Mouse (Mus musculus): ENCODE data around the gene Trmt10a. TPM values are rescaled to one million over a fixed set of nuclear protein-coding genes. Genes with fewer than 3 reads are reported as not detected.
"Not testable (repeated sequence)": the region's sequence is repeated elsewhere in the genome, so short reads cannot be mapped to it uniquely, and the experiment has no call there.

Gene Trmt10a
- total RNA-seq, 1 experiment from 2014 or later = 27.1 TPM

DNA sequence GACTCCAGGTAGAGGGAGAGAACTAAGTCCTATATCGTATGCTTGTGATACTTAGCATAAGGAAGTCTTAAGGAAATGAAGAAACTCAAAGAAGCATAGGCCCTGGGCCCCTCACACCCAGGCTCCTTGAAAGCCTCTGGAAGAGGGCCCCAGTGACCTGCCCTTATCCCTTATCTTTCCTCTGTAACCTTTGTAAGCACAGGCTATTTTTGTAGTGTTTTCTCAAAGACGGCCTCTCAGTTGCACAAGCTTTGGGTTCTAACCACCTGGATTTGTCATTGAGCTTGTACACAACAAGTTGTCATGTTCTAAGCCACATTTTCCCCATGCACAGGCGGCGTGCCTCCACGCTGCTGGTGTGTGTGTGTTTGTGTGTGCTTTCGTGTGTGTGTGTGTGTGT, 14.1 kb upstream of the Trmt10a start:
- no peak for ATAC-seq (replicated peaks in 1 of 2; ENCODE audit: insufficient read depth in 1 of 2, low FRiP score in 2 of 2, low TSS enrichment in 1 of 2, low read depth in 1 of 2, poor library complexity in 2 of 2, severe bottlenecking in 2 of 2)

DNA sequence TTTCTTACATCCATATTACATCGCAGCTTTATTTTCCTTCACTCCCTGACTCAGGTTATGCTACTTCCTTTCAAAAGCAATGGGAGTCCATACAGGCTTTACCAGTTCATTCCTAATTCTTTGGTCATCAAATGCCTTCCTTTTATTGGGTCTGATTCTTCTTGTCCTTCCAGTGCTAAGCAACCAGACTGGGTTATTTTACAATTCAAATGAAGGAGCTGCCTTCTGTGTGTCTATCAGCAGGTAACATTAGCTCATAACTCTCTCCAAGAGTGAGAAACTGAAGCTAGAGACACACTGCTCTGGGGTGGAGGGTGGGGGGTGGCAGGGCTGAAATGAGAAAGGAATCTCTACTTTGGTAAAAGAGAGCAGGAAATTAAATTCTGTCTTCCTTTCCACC, 12.6 kb upstream of the Trmt10a start:
- no peak for ATAC-seq (replicated peaks in 1 of 2; ENCODE audit: insufficient read depth in 1 of 2, low FRiP score in 2 of 2, low TSS enrichment in 1 of 2, low read depth in 1 of 2, poor library complexity in 2 of 2, severe bottlenecking in 2 of 2)

DNA sequence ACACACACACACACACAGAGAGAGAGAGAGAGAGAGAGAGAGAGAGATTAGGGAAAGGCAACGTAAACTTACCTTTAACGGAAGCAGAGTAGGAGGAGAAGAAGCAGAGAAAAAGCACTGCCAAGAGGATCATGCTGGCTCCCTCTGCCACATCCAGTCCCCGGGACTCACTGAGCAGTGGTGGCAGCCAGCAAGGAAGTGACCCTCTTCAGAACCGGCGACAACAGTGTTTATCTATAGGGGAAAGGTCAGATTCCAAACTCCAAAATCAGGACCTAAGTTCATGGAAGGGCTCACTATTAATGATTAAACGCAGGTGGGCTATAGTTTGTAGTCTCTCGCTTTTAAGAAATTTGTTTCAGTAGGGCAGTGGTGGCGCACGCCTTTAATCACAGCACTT, 12.1 kb upstream of the Trmt10a start:
- no peak for ATAC-seq (replicated peaks in 1 of 2; ENCODE audit: insufficient read depth in 1 of 2, low FRiP score in 2 of 2, low TSS enrichment in 1 of 2, low read depth in 1 of 2, poor library complexity in 2 of 2, severe bottlenecking in 2 of 2)

DNA sequence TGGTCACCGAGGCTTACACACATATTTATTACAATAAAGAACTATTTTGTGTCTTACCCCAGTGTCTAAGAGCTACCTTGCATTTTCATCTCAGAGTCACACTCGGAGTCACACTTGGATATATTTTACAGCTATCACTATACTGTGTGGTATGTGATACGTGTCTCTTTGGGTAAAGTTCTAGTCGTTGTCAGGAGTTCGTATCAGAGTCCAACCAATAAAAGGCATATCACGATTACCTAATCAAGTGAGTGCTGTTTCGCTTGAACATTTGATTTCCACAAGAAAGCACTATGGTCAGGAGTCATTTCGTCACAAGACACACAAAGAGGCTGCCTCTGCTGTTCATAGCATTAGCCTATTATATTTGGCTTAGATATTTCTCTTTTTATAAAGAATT, 9.8 kb upstream of the Trmt10a start:
- ATAC-seq (replicated peaks in 1 of 2; ENCODE audit: insufficient read depth in 1 of 2, low FRiP score in 2 of 2, low TSS enrichment in 1 of 2, low read depth in 1 of 2, poor library complexity in 2 of 2, severe bottlenecking in 2 of 2) = no peak

DNA sequence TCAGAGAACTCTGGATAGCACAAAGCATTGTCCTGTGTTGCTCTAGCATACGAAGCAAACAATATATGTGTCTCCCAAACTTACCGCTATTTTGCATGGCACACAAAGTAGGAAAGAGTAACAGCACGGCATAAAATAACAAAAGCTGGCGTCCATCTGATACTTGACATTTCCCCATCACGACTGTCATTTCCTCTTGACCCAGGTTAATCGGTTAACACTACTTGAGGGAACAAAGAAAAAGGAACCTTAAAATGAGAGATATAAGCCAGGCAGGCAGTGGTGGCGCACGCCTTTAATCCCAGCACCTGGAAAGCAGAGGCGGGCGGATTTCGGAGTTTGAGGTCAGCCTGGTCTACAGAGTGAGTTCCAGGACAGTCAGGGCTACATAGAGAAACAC, 9.3 kb upstream of the Trmt10a start:
- no peak for ATAC-seq (replicated peaks in 1 of 2; ENCODE audit: insufficient read depth in 1 of 2, low FRiP score in 2 of 2, low TSS enrichment in 1 of 2, low read depth in 1 of 2, poor library complexity in 2 of 2, severe bottlenecking in 2 of 2)

DNA sequence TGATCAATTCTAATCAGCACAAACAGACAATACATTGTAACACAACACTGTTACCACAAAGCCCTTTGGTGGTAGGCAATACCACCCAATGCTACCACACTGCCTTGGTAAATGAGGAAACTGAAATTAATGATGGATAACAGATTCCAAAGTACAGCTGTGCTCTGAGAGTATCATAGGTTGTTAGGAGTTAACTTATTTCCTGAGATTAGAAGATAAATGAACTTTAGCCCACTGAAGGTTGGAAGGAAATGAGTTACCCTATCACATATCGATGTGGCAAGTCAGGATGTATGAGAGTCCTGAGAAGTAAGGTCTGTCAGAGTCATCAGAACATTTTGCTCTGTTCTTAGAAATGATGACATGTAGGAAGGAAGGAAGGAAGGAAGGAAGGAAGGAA, 8.7 kb upstream of the Trmt10a start:
- ATAC-seq (replicated peaks in 1 of 2; ENCODE audit: insufficient read depth in 1 of 2, low FRiP score in 2 of 2, low TSS enrichment in 1 of 2, low read depth in 1 of 2, poor library complexity in 2 of 2, severe bottlenecking in 2 of 2) = no peak

DNA sequence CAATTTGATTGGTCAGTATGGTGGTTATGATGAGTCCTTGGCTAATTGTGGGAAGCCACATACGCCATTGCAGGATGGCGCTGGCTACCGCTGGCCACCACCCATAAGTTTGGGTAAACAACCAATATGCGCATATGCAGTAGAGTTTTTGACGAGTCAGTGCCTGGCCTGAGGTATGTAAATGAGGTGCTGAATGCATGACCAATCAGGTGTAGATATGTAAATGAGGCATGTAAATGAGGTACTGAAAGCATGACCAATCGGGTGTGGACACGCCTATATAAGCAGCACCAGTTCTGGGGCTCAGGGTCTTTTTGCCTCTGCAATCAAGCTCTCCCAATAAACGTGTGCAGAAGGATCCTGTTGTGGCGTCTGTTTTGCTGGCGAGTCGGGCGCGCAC, 5.1 kb upstream of the Trmt10a start:
- not testable (repeated sequence) for ATAC-seq (replicated peaks in 1 of 2; ENCODE audit: insufficient read depth in 1 of 2, low FRiP score in 2 of 2, low TSS enrichment in 1 of 2, low read depth in 1 of 2, poor library complexity in 2 of 2, severe bottlenecking in 2 of 2)

DNA sequence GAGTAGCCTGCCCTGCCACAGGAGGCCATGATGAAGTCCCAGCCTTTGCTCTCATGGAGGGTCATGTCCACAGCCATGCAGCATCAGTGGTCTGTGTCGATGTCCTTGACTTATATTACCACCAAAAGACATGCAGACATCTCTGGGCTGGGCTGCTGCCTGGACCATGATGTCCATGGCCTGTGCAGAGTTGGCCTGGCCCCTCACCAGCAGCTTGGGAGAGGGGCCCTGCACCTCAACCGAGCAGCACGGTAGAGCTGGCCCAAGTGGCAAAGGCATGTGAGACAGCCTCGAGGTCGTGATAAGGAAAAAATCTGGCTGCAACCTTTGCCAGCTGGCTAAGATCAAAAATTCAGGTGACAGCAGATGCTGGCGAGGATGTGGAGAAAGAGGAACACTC, 3.6 kb upstream of the Trmt10a start:
- no peak for ATAC-seq (replicated peaks in 1 of 2; ENCODE audit: insufficient read depth in 1 of 2, low FRiP score in 2 of 2, low TSS enrichment in 1 of 2, low read depth in 1 of 2, poor library complexity in 2 of 2, severe bottlenecking in 2 of 2)

DNA sequence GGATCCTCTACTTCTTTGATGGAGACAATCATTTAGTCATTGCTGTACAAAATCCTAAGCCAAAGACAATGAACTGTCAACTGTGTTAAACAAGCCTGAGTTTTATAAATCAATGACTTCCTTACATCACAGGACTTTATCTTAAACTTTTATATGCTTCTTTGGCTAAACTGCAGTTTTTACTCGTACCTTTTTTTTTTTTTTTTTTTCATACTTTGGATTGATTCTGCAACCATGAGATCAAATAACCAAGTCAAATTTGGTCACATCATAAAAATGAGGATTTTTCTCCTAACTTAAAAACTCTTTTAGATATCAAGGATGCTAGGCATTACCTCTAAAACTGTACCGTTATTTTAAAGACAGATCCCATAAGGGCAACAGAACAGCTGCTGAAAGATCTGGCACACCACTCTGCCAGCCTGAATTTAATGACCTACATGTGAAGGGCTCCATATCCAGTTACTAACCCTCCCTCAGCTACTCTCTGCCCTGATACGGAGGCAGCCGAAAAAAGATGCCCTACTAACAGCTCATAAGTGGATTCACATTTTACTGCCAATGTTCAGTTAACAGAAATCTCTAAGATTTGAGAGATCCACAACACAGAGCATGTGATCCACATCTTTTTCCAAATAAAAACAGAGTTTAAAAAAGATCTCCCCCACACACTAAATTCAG, 1.1 kb upstream of the Trmt10a start:
- no peak for ATAC-seq (replicated peaks in 1 of 2; ENCODE audit: insufficient read depth in 1 of 2, low FRiP score in 2 of 2, low TSS enrichment in 1 of 2, low read depth in 1 of 2, poor library complexity in 2 of 2, severe bottlenecking in 2 of 2)

DNA sequence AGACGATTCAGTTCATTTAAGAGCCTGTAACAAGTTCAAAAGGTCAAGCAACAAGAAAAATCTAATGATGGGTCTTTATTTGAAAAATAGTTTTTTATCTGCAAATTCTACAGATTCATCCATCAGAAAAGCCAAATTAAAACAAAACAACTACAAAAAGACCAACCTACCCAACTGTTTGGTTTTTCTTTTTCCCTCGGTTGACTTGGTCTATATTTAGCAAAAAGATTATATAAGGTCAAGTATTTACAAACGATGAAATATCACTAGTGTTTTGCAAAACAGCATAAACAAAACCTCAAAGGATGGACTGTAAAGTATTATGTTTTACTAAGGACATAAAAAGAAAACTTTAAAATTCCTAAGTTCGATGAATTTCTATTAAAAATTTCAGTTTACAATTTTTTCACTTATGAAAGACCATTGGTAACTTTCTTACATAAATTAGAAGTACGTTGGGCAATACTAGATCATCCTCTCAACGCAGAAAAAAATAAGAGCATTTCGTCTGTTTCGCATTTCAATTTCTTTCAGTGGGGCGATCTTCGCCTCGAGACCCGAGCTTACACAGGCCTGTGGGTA, 424 bp upstream of the Trmt10a start:
- ATAC-seq (replicated peaks in 1 of 2; ENCODE audit: insufficient read depth in 1 of 2, low FRiP score in 2 of 2, low TSS enrichment in 1 of 2, low read depth in 1 of 2, poor library complexity in 2 of 2, severe bottlenecking in 2 of 2) = no peak

DNA sequence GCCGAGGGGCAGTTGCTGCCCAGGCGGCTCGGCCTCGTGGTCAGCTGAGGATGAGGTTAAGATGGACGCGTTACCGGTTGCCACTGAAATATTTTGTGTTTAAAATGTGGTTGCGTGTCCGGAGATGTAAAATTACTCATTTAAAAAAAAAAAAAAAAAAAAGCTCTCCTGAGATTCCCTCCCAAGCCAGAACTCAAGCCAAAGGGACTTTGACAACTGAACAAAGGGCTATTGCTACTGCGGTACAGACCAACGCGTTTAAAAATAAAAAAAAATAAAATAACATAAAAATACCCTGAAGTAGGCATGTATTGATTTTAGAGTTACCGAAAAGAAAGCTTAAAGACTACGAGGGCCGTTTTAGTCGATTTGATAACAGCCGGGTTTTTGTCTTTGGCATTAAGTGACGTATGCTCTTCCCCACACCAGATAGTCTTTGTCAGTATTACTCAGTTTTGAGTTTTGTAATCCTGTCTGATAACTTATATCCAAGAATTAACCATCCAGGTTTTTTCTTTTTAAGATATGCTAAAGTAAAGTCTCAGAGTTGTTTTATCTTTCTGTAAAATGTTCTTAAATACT, 903 bp downstream of the Trmt10a start:
- ATAC-seq (replicated peaks in 1 of 2; ENCODE audit: insufficient read depth in 1 of 2, low FRiP score in 2 of 2, low TSS enrichment in 1 of 2, low read depth in 1 of 2, poor library complexity in 2 of 2, severe bottlenecking in 2 of 2) = no peak

DNA sequence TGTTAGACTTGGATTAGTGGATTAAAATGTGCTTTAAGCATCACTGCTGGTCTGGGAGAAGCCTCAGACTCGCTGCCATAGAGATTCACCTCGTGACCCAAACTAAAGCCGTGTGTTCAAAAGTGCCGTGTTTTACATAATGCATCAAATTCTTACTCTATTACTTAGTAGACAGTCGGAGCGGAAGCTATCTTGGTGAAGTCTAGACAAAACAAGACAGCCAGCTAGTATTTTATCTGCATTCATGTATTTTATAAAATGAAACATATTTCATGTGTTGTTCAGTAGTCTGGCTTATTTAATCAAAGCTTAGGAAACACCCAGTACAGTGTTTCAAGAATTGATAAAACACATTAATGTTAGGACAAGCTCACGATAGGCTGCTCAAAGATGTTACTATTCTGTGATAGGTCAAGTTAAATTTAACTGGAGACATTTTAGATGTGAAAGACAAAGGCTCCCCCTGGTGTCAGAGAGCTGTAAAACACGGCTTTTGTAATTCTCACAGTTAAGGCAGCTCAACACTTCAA, 1.5 kb downstream of the Trmt10a start, which contains the start of gene Mttp:
TSS of gene Mttp (minus strand) at position 327 of the 530 bp plus-strand sequence.
- ATAC-seq (replicated peaks in 1 of 2; ENCODE audit: insufficient read depth in 1 of 2, low FRiP score in 2 of 2, low TSS enrichment in 1 of 2, low read depth in 1 of 2, poor library complexity in 2 of 2, severe bottlenecking in 2 of 2) = peak; percentile 53 to 63

DNA sequence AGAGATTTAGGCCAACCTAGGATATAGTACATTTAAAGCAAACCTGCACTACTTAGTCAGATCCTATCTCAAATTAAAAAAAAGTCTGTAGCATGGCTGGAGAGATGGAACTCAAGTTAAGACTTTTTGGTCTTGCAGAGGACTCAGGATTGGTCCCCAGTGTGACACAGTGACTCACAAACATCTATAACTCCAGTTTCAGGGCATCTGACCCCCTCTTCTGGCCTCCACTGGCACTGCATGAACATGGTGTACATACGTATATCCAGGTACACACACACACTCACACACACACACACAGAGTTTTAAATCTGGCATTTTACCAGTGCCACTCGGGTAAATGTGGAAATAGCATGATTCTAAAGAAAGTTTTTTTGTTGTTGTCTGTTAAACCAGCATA, 5.6 kb downstream of the Trmt10a start:
- no peak for ATAC-seq (replicated peaks in 1 of 2; ENCODE audit: insufficient read depth in 1 of 2, low FRiP score in 2 of 2, low TSS enrichment in 1 of 2, low read depth in 1 of 2, poor library complexity in 2 of 2, severe bottlenecking in 2 of 2)

DNA sequence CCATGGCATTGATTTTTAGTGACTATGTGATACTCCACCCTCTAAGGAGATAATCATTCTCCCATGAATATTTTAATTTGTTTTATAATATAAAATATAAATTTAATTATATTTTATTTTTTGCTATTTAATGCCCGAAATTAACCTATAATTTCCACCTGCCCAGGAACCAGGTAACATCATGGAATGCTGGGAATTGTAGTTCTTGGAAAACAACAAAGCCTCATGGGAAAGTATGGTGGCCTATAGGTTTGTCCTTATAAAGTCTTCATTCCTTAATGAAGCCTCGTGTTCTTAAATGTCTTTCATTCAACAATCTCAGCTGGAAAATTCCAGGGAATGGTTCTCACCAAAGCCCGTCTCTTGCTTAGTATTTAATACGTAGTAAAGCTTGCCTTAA, 11.8 kb downstream of the Trmt10a start:
- ATAC-seq (replicated peaks in 1 of 2; ENCODE audit: insufficient read depth in 1 of 2, low FRiP score in 2 of 2, low TSS enrichment in 1 of 2, low read depth in 1 of 2, poor library complexity in 2 of 2, severe bottlenecking in 2 of 2) = no peak

DNA sequence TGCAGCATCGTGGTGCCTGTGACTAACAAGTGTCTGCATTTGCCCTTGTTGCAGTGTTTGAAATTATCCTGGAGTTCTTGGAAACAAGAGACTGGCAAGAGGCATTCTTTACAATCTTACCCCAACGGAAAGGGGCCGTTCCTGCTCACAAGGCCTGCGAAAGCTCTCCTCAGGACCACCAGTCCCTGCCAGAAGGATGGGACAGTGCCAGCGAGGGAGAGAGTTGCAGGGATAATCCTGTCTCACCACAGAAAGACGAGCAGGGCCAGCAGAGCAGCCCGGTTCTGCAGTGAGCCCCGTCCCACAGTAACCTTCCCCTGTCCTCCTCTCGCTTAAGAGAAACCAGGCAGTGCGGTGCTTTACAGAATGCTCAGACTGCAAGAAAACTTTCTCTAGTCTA, 13.4 kb downstream of the Trmt10a start:
- no peak for ATAC-seq (replicated peaks in 1 of 2; ENCODE audit: insufficient read depth in 1 of 2, low FRiP score in 2 of 2, low TSS enrichment in 1 of 2, low read depth in 1 of 2, poor library complexity in 2 of 2, severe bottlenecking in 2 of 2)

DNA sequence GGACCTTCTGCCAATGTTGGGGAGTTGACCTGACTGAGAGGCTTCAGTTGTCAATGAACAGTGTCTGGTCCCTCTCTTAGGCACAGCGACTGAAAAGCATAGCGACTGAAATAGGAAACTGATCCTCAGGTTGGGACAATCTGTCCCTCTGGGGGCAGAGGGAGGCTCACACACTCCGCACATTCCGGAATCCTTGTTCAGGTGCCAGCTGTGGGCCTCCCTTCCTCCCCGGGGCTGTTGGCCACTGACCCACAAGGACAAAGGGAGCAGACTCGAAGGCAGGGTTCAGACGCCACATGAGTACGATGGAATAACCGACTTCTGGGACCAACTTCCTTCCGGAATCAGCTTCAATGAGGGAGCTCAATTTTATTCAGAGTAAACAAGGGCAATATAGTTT, 18.4 kb downstream of the Trmt10a start:
- ATAC-seq (replicated peaks in 1 of 2; ENCODE audit: insufficient read depth in 1 of 2, low FRiP score in 2 of 2, low TSS enrichment in 1 of 2, low read depth in 1 of 2, poor library complexity in 2 of 2, severe bottlenecking in 2 of 2) = no peak

DNA sequence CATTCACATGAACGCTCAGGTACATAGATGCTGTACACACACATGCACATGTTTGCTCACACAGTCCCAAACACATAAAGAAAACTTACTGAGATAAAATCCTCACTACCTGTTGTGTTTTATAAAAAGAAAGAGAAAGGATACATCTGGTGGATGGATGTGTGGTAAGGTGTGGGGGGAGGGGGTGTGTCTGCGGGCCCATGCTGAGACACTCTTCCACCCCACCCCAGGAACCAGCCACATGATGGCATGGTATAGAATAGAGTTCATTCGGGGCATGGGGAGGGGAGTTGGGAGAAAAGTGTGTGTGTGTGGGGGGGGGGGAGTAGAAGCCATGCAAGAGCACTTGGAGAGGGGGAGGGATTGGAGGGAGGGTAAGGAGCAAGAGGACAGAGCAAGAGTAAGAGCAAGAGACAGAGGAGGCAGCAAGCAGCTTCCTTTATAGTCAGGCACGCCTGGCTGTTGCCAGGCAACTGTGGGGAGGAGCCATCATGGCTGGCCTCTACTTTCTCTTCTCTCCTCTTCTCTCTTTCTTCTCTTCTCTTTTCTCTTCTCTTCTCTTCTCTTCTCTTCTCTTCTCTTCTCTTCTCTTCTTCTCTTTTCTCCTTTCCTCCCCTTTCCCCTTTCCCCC, 19.4 kb downstream of the Trmt10a start:
- 0 out of 4 replicates have a peak, but pooled peaks of 1 of the 2 experiments have one; percentile 17 for ATAC-seq (replicated peaks in 1 of 2; ENCODE audit: insufficient read depth in 1 of 2, low FRiP score in 2 of 2, low TSS enrichment in 1 of 2, low read depth in 1 of 2, poor library complexity in 2 of 2, severe bottlenecking in 2 of 2)

DNA sequence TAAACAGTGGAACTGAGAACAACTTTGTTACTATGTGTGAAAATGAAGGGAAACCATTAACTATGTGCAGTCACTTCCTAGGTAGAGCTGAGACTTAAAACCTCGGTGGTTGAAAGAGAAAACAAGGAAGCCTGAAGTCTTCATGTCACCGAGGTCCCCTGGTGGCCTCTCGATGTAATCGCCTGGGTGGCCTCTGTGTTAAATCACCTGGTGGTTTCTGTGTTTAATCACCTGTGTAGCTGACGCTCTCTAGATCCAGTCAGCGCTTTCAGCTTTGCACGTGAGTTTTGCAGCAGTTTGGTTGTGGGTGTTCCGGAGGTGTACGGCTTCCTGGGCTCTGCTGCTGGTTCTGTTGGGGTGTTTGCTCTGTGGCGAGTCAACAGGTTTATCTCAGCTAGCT, 30.0 kb downstream of the Trmt10a start:
- ATAC-seq (replicated peaks in 1 of 2; ENCODE audit: insufficient read depth in 1 of 2, low FRiP score in 2 of 2, low TSS enrichment in 1 of 2, low read depth in 1 of 2, poor library complexity in 2 of 2, severe bottlenecking in 2 of 2) = no peak
